Mouse (Mus musculus) MEL (cell line): ENCODE results near the gene Pxn.

Experiments
- POLR2AphosphoS2 ChIP-seq: IDR thresholded peaks from 2 replicates; pipeline ENCODE4 v1.6.1; 2011; ENCODE audit warnings: low read length, improper control_type of control experiment
- SMC3 ChIP-seq: IDR thresholded peaks from 2 replicates; pipeline ENCODE4 v1.6.1; 2011; ENCODE audit warnings: low read depth, low read length, improper control_type of control experiment

DNA sequence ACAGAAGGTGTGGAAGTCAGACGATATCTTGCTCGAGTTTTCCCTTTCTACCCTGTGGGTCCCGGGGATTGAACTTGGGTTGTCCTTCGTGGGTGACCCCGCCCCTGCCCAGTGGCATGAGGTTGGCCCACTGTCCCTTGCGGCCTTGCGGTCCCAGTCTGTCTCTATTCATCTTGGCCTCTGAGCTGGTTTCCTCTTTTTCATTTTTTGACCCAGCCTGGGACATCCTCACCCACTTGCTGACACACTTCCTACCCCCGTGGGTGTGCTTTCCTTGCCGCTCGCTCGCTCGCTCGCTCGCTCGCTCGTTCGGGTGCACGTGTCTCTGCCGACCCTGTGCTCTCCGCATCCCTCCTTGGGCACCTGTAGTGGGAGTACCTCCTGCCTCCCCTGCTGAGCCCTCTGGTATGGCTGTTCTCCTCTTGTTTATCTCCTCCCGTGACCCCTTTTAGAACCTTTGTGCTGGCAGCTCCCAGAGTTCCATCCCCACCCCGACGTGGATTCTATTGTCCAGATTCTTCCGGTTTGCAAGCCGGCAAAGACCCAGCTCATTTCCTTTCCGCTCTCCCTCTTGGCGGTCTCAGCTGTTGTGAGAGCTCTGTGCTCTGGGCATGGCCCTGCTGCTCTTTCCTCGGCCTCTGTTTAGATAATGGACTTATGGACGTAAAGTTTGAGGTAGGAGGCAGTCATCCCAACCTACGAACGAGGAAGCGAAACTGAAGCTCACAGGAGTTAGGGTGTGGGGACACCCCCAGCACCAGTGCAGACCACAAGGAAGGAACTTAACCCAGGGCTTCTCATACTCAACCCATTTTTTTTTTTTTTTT is 9.8 kb downstream of the Pxn start:
- TF ChIP-seq SMC3 (no peak), POLR2AphosphoS2 (no peak)
